Mouse (Mus musculus) cerebellum, postnatal 14 days (tissue): ENCODE measurements around the gene Katna1.

Source experiments
- DNase-seq, 2 experiments: peaks; one replicate each; pipeline ENCODE4 v3.0.0; 2021; ENCODE audit warnings: mixed read lengths in 2 of 2

Gene Katna1

GRCm38 (mm10) chr10:7780238-7781176, 54.7 kb downstream of the Katna1 start:
- peak; percentile 94 for DNase-seq

- DNase-seq = no peak
Measured at GRCm38 (mm10) chr10:7781214-7781613, 55.4 kb downstream of the Katna1 start.

- DNase-seq = no peak
Measured at GRCm38 (mm10) chr10:7787319-7787718, 61.5 kb downstream of the Katna1 start.

GRCm38 (mm10) chr10:7792254-7792750, 66.5 kb downstream of the Katna1 start:
- no peak for DNase-seq

- DNase-seq = peak; percentile 95 to 97
Measured at GRCm38 (mm10) chr10:7792751-7793385, 67.1 kb downstream of the Katna1 start, which contains the start of the genes Ginm1 and Ppil4. Gene Ginm1 (minus strand): TSS chr10:7792824. Gene Ppil4 (plus strand): TSS chr10:7792891.

GRCm38 (mm10) chr10:7801258-7801657, 75.5 kb downstream of the Katna1 start:
- no peak for DNase-seq

- DNase-seq = no peak
Measured at GRCm38 (mm10) chr10:7802519-7803140, 76.8 kb downstream of the Katna1 start.

GRCm38 (mm10) chr10:7809937-7810336, 84.1 kb downstream of the Katna1 start:
- peak; percentile 70 to 78 for DNase-seq
